Mouse (Mus musculus) E14TG2a.4 (cell line): ENCODE data around the gene Taar6.

Experiments used
- H3K27me3 ChIP-seq: 2 replicates; pipeline ENCODE4 v1.6.1; 2014; ENCODE audit warnings: low read length, control low read depth; ENCODE audit not compliant: insufficient read depth
- H3K36me3 ChIP-seq: 2 replicates; pipeline ENCODE4 v1.6.1; 2014; ENCODE audit warnings: low read length, control low read depth; ENCODE audit not compliant: insufficient read depth
- H3K4me1 ChIP-seq: replicated peaks from 2 replicates; pipeline ENCODE4 v1.6.1; 2014; ENCODE audit warnings: low read depth, low read length, control low read depth
- H3K4me3 ChIP-seq: replicated peaks from 2 replicates; pipeline ENCODE4 v1.5.1; 2014; ENCODE audit warnings: mild to moderate bottlenecking, low read length
- H3K9me3 ChIP-seq: 2 replicates; pipeline ENCODE4 v1.6.1; 2014; ENCODE audit warnings: low read length, control low read depth
- CTCF ChIP-seq: conservative IDR thresholded peaks from 2 replicates; pipeline ENCODE4 v1.5.1; 2014; ENCODE audit warnings: low read length
- NANOG ChIP-seq: IDR thresholded peaks from 2 replicates; pipeline ENCODE4 v1.6.1; 2014; ENCODE audit warnings: borderline replicate concordance, low read length, mixed read lengths
- POU5F1 ChIP-seq: IDR thresholded peaks from 2 replicates; pipeline ENCODE4 v1.6.1; 2014; ENCODE audit warnings: low read length, borderline replicate concordance

The Taar6 gene

GRCm38 (mm10) chr10:23978901-23979705 is 6.3 kb downstream of the Taar6 start:
- Histone ChIP-seq H3K4me1 (peaks cover 23% of the 10 kb centered on the region), H3K27me3 (no peaks in the 10 kb centered on the region), H3K36me3 (no peaks in the 10 kb centered on the region), H3K9me3 (peaks cover 5% of the 10 kb centered on the region; the same call in 1 of the 2 replicates), H3K4me3 (no peak overlapping the region)
- no peak for TF ChIP-seq NANOG
- peak; percentile 54 for TF ChIP-seq CTCF

- no peak for TF ChIP-seq CTCF
- no peak for TF ChIP-seq POU5F1
- TF ChIP-seq NANOG = peak; percentile 65; the same call in 1 of the 2 replicates
- H3K4me3 ChIP-seq = no peak overlapping the region
- H3K4me1 ChIP-seq = peaks cover 20% of the 10 kb centered on the region
- H3K9me3 ChIP-seq = peaks cover 5% of the 10 kb centered on the region; the same call in 1 of the 2 replicates
- no peaks in the 10 kb centered on the region for H3K36me3 ChIP-seq
- no peaks in the 10 kb centered on the region for H3K27me3 ChIP-seq
These were observed 7.5 kb downstream of the Taar6 start for GRCm38 (mm10) chr10:23977958-23978357.

GRCm38 (mm10) chr10:23971256-23971655 is 14.2 kb downstream of the Taar6 start:
- H3K4me1 ChIP-seq = no peaks in the 10 kb centered on the region
- peaks cover 5% of the 10 kb centered on the region; the same call in 1 of the 2 replicates for H3K9me3 ChIP-seq
- no peaks in the 10 kb centered on the region for H3K27me3 ChIP-seq
- no peak overlapping the region for H3K4me3 ChIP-seq
- no peaks in the 10 kb centered on the region for H3K36me3 ChIP-seq
- TF ChIP-seq POU5F1 = no peak
- no peak for TF ChIP-seq NANOG
- TF ChIP-seq CTCF = no peak

GRCm38 (mm10) chr10:23970656-23971165 is 14.7 kb downstream of the Taar6 start, which contains the start of gene Taar5:
TSS of gene Taar5 (plus strand) at chr10:23970706.
- Histone ChIP-seq H3K4me1 (no peaks in the 10 kb centered on the region), H3K4me3 (no peak within 1 kb of the TSS), H3K9me3 (peaks cover 5% of the 10 kb centered on the region; the same call in 1 of the 2 replicates), H3K36me3 (no peaks in the 10 kb centered on the region), H3K27me3 (no peaks in the 10 kb centered on the region)
- TF ChIP-seq POU5F1 = no peak

- Histone ChIP-seq H3K4me1 (no peaks in the 10 kb centered on the region), H3K36me3 (no peaks in the 10 kb centered on the region), H3K9me3 (peaks cover 5% of the 10 kb centered on the region; the same call in 1 of the 2 replicates), H3K27me3 (no peaks in the 10 kb centered on the region), H3K4me3 (no peak overlapping the region)
- TF ChIP-seq CTCF = no peak
- no peak for TF ChIP-seq NANOG
- TF ChIP-seq POU5F1 = no peak
These were observed 20.4 kb downstream of the Taar6 start for GRCm38 (mm10) chr10:23964921-23965610.

- H3K27me3 ChIP-seq = no peaks in the 10 kb centered on the region
- TF ChIP-seq CTCF (no peak), POU5F1 (no peak), NANOG (no peak)
- H3K4me1 ChIP-seq = no peaks in the 10 kb centered on the region
These were observed 22.0 kb downstream of the Taar6 start for GRCm38 (mm10) chr10:23963444-23963843.

GRCm38 (mm10) chr10:23960444-23960915 is 25.0 kb downstream of the Taar6 start, which contains the start of gene Taar4:
TSS of gene Taar4 (plus strand) at chr10:23960494.
- TF ChIP-seq POU5F1 (no peak), NANOG (no peak), CTCF (no peak)
- H3K36me3 ChIP-seq = no peaks in the 10 kb centered on the region
- H3K4me3 ChIP-seq = no peak within 1 kb of the TSS
- H3K4me1 ChIP-seq = no peaks in the 10 kb centered on the region
- no peaks in the 10 kb centered on the region for H3K27me3 ChIP-seq
- no peaks in the 10 kb centered on the region for H3K9me3 ChIP-seq

More at GRCm38 (mm10) chr10:23963444-23963843, 22.0 kb downstream of the Taar6 start:
- Histone ChIP-seq H3K4me3 (no peak overlapping the region), H3K9me3 (peaks cover 4% of the 10 kb centered on the region; the same call in 1 of the 2 replicates), H3K36me3 (no peaks in the 10 kb centered on the region)

- no peak for TF ChIP-seq CTCF
- H3K27me3 ChIP-seq = no peaks in the 10 kb centered on the region
- H3K4me1 ChIP-seq = no peaks in the 10 kb centered on the region
- H3K36me3 ChIP-seq = no peaks in the 10 kb centered on the region
- no peaks in the 10 kb centered on the region for H3K9me3 ChIP-seq
- no peak overlapping the region for H3K4me3 ChIP-seq
These were observed 26.4 kb downstream of the Taar6 start for GRCm38 (mm10) chr10:23959071-23959470.
